Mouse (Mus musculus): ENCODE data around the gene Atp1b3. TPM values are rescaled to one million over a fixed set of nuclear protein-coding genes. Genes with fewer than 3 reads are reported as not detected.

Atp1b3 gene
- polyA plus RNA-seq, 1 experiment from 2014 or later = 174 TPM

DNA sequence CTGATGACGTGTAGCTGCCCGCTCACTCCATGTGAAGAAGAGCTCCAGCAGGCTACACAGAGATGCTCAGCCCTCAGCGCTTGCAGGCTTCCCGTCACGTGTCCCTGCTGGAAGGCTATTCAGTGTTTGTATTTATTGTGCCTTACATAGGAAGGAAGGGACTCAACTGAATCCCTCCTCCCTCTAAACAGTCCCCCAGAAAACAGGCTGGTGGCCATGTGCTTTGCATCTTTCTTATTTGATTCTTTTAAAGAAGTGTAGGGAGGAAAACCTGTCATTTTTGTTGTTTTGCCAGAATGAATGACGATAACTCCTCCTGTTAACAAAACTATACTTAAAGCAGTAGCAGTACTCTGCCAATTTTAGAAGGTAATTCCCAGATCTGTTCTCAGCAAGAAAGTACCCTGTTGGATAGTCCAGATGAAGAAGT lies 43.7 kb downstream of the Atp1b3 start:
- ATAC-seq (replicated peaks) = no peak
- 88% methylated on average over 6 of the region's 6 CpGs for WGBS
- no peak overlapping the region for H3K4me2 ChIP-seq
- H3K27ac ChIP-seq = no peak overlapping the region
- H3K27me3 ChIP-seq (replicated peaks) = no peaks in the 10 kb centered on the region
- H3K4me1 ChIP-seq = peaks cover 8% of the 10 kb centered on the region; the same call in 1 of the 2 replicates
- H3K9ac ChIP-seq = no peak overlapping the region
- no peak overlapping the region for H3K4me3 ChIP-seq
- no peaks in the 10 kb centered on the region for H3K9me3 ChIP-seq
- peaks cover 19% of the 10 kb centered on the region; the same call in 1 of the 2 replicates for H3K36me3 ChIP-seq (replicated peaks)

DNA sequence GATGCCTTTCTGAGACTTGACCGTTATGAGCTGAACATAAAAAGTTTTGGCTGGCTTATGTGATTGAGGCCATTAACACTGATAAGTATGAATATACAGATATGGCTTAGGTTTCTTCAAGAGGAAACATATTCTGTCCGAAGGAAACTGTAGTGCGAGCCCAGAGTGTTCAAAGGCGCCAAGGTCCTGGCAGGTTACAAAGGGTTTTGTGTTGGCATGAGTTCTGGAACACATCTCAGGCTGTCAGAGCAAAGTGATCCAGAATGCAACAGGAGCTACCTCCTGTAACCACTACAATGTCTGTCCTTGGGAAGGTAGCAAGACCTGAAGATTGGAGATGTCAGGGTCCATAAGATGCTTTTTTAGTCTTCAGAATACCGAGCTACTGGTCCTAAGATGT lies 44.9 kb downstream of the Atp1b3 start:
- Histone ChIP-seq H3K9me3 (no peaks in the 10 kb centered on the region), H3K4me3 (no peak overlapping the region), H3K4me1 (peaks cover 3% of the 10 kb centered on the region; the same call in 1 of the 2 replicates), H3K4me2 (no peak overlapping the region), H3K9ac (no peak overlapping the region), H3K36me3 (replicated peaks) (peaks cover 19% of the 10 kb centered on the region; the same call in 1 of the 2 replicates), H3K27me3 (replicated peaks) (no peaks in the 10 kb centered on the region), H3K27ac (no peak overlapping the region)
- ATAC-seq (replicated peaks) = no peak
- WGBS = 96% methylated on average over 5 of the region's 5 CpGs

DNA sequence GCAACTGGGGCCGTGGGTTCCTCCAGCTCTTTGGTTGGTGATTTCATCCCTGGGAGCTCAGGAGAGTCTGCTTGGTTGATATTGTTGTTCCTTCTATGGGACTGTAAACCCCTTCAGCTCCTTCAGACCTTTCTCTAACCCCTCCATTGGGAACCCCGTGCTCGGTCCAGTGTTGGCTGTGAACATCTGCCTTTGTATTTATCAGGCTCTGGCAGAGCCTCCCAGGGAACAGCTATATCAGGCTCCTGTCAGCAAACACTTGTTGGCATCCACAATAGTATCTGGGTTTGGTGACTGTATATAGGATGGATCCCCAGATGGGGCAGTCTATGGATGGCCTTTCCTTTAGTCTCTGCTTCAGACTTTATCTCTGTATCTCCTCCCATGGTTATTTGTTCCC lies 52.2 kb downstream of the Atp1b3 start:
- 98% methylated on average over 3 of the region's 3 CpGs for whole genome bisulfite sequencing
- ATAC-seq (replicated peaks) = no peak
- Histone ChIP-seq H3K9ac (no peak overlapping the region), H3K27ac (no peak overlapping the region), H3K27me3 (replicated peaks) (no peaks in the 10 kb centered on the region), H3K9me3 (no peaks in the 10 kb centered on the region), H3K36me3 (replicated peaks) (peaks cover 20% of the 10 kb centered on the region; the same call in 1 of the 2 replicates), H3K4me3 (no peak overlapping the region), H3K4me2 (no peak overlapping the region), H3K4me1 (no peaks in the 10 kb centered on the region)

DNA sequence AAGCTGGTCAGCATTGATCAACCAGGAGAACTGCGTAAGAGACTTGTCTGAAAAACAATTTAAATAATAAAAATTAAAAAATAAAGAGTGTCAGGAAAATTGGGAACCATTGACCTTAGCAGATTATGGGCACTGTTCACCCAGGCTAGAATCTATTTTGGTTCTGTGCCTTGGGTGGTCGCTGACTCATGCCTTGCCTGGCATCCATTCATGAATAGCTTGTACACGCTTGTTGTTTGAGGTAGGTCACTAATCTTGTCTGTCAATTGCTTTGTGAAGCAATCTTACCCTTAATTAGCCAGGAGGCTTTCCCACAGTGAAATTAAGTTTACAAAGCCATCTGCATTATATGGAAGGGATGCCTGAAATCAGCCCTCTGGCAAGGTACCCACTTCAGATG lies 55.4 kb downstream of the Atp1b3 start:
- Histone ChIP-seq H3K27me3 (replicated peaks) (no peaks in the 10 kb centered on the region), H3K4me3 (no peak overlapping the region), H3K4me2 (no peak overlapping the region), H3K27ac (no peak overlapping the region), H3K9ac (no peak overlapping the region), H3K4me1 (no peaks in the 10 kb centered on the region), H3K36me3 (replicated peaks) (peaks cover 17% of the 10 kb centered on the region; the same call in 1 of the 2 replicates), H3K9me3 (no peaks in the 10 kb centered on the region)
- WGBS = 66% methylated on average over 3 of the region's 3 CpGs
- ATAC-seq (replicated peaks) = no peak

DNA sequence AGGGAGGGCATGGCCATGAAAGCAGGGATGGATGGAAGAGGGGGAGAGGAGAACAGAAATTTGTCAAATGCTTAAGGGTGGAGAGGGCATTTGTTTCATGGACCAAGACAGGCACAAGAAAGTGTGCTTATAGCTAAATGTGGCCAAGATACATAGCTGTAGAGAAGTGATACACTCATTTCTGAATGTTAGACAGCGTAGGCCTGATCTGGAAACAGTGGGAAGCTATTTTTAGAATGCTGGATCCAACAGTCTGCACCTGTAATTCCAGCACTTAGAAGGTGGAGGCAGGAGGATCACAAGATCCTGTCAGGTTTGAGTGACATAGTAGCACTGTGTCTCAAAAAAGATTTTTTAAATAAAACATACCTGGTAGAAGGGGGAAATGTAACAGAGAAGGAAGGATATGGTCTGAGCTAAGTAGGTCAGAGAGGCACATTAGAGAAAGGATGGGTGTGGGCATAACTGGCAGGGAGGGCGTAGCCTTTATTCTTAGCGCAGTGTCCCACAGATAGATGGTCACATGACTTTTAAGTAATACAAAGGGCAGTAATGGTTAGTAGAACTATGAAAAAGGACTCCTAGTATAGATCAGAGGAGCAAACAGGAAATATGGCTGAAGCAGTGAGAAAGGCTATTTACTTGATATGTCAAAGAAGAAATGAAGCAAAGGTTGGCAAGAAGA lies 64.8 kb downstream of the Atp1b3 start:
- Histone ChIP-seq H3K9me3 (no peaks in the 10 kb centered on the region), H3K36me3 (replicated peaks) (peaks cover 13% of the 10 kb centered on the region; the same call in 1 of the 2 replicates), H3K27me3 (replicated peaks) (no peaks in the 10 kb centered on the region), H3K4me2 (no peak overlapping the region), H3K9ac (no peak overlapping the region), H3K4me3 (no peak overlapping the region), H3K4me1 (no peaks in the 10 kb centered on the region), H3K27ac (no peak overlapping the region)
- no peak for ATAC-seq (replicated peaks)
- 97% methylated on average over 3 of the region's 3 CpGs for WGBS

DNA sequence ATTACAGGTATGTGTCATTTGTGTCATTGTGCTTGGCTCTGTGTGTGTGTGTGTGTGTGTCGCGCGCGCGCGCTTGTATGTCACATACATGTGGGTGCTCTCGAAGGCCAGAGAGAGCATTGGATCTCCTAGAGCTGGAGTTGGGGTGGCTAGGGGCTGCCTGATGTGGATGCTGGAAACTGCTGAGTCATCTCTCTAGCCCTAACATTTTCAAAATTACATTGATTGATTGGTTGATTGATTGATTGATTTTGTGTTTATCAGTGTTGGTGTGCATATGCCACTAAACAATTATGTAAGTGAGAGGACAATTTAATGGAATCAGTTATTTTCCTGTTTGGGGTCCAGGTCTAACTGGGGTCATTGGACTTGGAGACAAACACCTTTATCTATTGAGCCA lies 72.1 kb downstream of the Atp1b3 start:
- no peaks in the 10 kb centered on the region for H3K4me1 ChIP-seq
- no peak for ATAC-seq (replicated peaks)
- no peak overlapping the region for H3K27ac ChIP-seq
- WGBS = over 99% methylated on average over 7 of the region's 7 CpGs
- H3K27me3 ChIP-seq (replicated peaks) = no peaks in the 10 kb centered on the region
- no peak overlapping the region for H3K9ac ChIP-seq
- no peak overlapping the region for H3K4me2 ChIP-seq
- H3K9me3 ChIP-seq = no peaks in the 10 kb centered on the region
- H3K4me3 ChIP-seq = no peak overlapping the region
- peaks cover 8% of the 10 kb centered on the region; the same call in 1 of the 2 replicates for H3K36me3 ChIP-seq (replicated peaks)

DNA sequence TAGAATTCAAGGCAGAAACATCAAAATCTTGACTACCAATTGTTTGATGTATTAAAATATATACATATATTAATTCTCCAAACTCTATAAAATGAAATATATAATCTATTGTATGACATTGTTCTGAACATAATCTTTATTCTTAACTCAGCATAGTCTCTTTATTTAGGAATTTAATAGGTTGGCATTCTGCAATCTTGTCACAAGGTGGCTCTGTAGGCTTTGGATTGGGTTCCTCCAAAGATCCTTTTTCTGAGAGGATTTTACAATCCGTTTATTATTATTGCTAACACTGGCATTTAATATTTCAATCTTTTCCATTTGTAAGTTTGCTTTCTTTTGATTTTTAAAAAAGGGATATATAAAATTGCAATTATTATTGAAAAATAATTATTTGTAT lies 79.3 kb downstream of the Atp1b3 start:
- Histone ChIP-seq H3K4me2 (no peak overlapping the region), H3K27ac (no peak overlapping the region), H3K9ac (no peak overlapping the region), H3K27me3 (replicated peaks) (no peaks in the 10 kb centered on the region), H3K4me3 (no peak overlapping the region), H3K9me3 (no peaks in the 10 kb centered on the region), H3K4me1 (0 out of 2 replicates have a peak, but pooled peaks cover 3% of the 10 kb centered on the region), H3K36me3 (replicated peaks) (no peaks in the 10 kb centered on the region)
- ATAC-seq (replicated peaks) = no peak
- 22% methylated on average over 1 of the region's 1 CpGs for WGBS

Other genes with a start within 250 kb of the Atp1b3 start
- 2.4 and 2.7 TPM in 2 replicates for gene Gk5, start 245.1 kb downstream of the Atp1b3 start, polyA plus RNA-seq (2015; fragmentation: Nextera tagmentation; extraction: Ambion mirVana)
- gene Tfdp2, start 168.2 kb downstream of the Atp1b3 start, polyA plus RNA-seq (2015; fragmentation: Nextera tagmentation; extraction: Ambion mirVana) = 20.6 and 21.8 TPM in 2 replicates
- 196 and 201 TPM in 2 replicates for gene Rnf7, start 114.2 kb upstream of the Atp1b3 start, polyA plus RNA-seq (2015; fragmentation: Nextera tagmentation; extraction: Ambion mirVana)
- gene Gm28729, start 160.8 kb upstream of the Atp1b3 start, polyA plus RNA-seq (2015; fragmentation: Nextera tagmentation; extraction: Ambion mirVana) = 0.17 and 0.32 TPM in 2 replicates

All from midbrain, embryonic 15.5 days (tissue).